Mouse (Mus musculus) CH12F3 (cell line): ENCODE measurements at regions not wholly inside any gene's neighbourhood (a gene's known extent, or its start where the extent isn't known, plus 50 kb on each side); places are given as distances from the start of the nearest gene placed in this dataset.

Experiments
- in situ Hi-C: fragments of 300-500 bp; cut with MboI; formaldehyde crosslinking; loops from 2 replicates; pipeline ENCODE4 v1.14.3; 2020; ENCODE audit warnings: low sequenced_read_pairs

DNA sequence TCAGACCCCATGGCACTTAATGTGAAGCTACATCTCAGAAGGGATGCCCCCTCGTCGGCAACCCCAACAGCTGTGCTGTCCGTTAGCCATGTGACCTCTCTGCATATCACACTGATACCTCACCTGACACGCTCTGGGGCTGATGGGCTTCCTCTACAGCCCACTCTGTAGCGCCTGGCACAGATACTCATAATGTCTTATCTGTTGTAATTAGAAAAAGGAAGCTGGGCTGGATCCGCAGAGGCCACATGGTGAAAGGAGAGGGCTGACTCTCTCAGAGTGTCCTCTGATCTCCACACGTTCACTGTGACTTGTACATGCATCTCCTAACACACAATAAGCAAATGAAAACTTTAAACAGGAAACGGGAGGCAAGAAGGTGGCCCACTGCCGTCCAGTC is 126.5 kb upstream of the Meis1 start:
- in situ Hi-C loops = no loop called here

- in situ Hi-C loops = no loop called here
Observed at GRCm38 (mm10) chr11:19145991-19146390, 127.2 kb upstream of the Meis1 start.

GRCm38 (mm10) chr11:19151026-19151425 is 132.2 kb upstream of the Meis1 start:
- in situ Hi-C loops = no loop called here

- in situ Hi-C loops = no loop called here
Observed at GRCm38 (mm10) chr11:19153714-19154113, 134.9 kb upstream of the Meis1 start.

DNA sequence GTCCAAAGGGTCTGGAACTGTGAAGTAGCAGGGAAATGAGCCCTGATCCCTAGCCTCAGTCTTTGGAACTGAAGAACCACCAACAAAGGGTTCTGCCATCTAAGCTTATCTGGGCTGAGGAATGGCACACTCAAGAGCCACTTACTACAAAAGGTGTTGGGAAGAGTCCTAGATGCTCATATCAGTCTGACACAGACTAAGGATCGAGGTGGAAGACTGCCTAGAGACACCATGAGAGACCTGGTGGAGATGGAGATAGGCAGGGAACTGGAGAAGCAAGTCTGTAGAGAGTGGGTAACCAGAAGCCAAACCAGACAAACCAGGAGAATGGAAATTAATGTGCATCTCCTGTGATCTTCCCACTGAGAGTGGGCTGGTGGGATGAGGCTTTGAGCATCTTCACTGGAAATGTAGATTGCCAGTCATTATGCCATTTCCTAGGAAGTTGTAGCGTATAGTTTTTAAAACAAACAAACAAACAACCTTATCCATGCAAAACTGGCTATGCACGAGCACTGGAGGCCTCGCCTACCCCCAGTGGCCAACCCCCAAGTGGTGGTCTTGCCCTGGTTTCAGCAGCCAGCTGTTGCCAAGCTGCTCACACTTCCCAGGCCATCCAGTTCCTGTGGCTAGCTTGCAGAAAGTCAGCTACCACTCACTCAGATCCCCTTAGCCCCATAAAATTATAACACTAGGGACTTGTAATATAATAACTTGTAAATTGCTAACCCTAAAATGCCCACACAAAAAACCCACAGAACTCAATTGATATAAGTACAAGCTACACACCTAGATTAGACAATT is 136.2 kb upstream of the Meis1 start:
- in situ Hi-C loops = no loop called here

DNA sequence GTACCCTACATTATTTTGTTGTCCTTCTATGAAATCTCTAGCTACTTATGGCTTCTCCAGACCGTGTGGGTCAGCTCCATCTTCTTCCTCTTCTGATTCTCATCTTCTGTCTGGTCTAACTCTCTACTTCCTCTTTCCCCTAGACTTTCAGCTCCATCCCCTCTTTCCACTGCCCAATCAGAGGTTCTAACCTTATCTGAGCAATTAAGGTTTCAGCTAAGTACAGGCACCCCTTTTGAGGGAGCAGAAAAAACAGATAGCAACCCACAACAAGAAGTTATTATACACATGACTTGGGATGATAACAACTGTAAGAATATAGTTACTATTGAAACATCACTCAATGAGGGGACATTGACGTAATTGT is 136.8 kb upstream of the Meis1 start:
- in situ Hi-C loops = no loop called here

DNA sequence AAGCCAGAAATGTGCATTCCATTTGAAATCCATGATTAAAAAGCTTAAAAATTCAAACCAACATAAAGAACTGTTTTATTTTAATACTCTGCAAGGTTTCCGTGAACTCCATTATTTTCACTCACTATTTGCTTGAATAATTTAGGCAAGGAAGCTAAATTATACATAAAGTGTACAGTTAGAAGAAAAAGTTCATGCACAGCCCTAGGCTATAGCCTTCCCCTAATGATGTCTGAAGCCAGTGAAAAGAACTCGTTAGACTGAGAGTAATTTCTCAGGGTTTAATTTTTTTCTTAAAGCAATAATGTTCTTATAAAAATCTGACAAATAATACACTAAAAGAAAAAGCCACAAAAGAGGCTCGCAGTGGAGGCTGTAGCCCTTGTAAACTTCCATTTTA is 141.4 kb upstream of the Meis1 start:
- in situ Hi-C loops = no loop called here

DNA sequence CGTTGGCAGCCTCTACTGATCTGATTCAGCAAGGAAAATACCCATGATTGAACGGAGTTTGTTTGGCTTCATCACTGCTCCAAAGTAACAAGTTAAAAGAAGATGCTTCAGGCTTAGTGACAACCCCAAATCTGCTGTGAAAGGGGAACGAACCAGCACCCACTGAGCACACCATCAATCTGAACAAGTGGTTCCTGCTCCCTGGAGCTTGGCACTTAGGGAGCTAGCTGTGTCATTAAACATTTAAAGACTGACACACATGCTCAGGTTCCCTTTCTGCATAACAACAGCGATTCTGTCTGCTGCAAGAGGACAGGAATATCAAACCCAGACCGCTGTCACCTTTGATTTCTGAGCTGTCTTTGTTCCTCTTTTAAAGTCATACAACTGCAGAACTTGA is 141.9 kb upstream of the Meis1 start:
- in situ Hi-C loops = no loop called here

DNA sequence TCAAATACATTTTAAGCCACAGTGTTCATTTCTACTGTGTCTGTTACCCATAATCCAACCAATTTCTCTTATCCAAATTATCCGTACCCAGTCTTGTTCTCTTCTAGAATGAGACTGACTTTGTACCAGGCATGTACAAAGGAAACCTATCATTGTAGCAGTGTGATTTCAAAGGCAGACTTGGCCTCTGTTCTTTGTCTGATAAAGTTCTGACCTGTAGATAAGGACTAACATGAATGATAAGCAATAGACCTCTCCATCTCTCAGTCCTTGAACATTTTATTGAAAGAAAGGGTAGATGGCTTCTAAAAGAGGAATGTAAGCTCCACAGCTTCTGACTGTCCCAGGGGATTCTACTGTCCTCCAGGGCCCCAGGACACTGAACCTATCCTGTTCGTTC is 152.2 kb upstream of the Meis1 start:
- in situ Hi-C loops = no loop called here

DNA sequence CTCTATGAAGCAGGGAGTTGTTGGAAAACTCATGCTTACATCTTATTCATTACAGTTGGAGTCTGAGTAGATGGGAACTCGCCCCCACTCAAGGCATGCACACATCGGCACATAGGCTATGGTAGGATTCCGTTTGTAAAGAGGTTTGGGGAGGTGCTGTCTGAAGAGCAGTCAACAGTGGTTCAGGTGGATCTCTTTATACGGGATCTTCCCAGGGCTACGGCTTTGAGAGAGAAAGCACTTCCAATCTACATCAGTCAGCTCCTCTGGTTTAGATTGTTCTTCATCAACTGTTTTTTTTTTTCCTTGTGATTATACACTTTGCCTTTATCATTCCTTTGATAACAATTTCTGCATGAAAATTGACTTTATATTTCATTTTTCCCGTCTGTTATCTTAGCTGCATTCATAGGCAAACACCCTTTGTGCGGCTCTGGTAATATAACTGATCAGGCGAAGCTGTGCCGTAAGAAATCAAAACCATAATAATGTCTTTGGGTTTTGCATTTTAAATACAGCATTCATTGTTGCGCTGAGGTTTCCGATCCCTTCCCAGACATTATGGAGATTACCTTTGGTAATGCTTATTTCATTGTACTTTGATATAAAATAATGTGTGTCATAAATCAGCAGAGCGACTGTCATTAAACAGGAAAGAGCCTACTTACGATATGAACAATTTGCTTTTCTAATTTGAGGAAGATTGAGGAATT is 155.7 kb upstream of the Meis1 start:
- in situ Hi-C loops = no loop called here

GRCm38 (mm10) chr11:19179290-19179689 is 160.5 kb upstream of the Meis1 start:
- in situ Hi-C loops = no loop called here

- in situ Hi-C loops = no loop called here
Observed at GRCm38 (mm10) chr11:19189778-19190177, 171.0 kb upstream of the Meis1 start.

DNA sequence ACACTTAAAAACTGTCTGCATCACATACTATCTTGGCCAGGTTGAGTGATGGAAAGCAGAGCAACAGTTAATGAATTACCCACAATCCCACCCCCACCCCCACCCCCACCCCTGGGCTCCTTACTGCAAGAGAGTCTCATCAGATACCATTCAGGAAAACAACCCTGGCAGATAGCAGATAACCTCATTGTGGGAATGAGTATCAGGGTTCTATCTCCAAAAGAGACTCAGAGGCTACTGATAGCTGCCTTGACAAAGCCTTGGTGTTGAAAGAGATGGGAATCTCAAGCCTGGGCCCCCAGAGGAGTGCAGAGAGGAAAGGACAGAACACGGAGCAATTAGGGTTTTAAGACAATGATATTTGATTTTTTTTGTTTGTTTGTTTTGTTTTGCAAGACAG is 175.7 kb upstream of the Meis1 start:
- in situ Hi-C loops = no loop called here

GRCm38 (mm10) chr11:19197790-19198189 is 179.0 kb upstream of the Meis1 start:
- in situ Hi-C loops = no loop called here

DNA sequence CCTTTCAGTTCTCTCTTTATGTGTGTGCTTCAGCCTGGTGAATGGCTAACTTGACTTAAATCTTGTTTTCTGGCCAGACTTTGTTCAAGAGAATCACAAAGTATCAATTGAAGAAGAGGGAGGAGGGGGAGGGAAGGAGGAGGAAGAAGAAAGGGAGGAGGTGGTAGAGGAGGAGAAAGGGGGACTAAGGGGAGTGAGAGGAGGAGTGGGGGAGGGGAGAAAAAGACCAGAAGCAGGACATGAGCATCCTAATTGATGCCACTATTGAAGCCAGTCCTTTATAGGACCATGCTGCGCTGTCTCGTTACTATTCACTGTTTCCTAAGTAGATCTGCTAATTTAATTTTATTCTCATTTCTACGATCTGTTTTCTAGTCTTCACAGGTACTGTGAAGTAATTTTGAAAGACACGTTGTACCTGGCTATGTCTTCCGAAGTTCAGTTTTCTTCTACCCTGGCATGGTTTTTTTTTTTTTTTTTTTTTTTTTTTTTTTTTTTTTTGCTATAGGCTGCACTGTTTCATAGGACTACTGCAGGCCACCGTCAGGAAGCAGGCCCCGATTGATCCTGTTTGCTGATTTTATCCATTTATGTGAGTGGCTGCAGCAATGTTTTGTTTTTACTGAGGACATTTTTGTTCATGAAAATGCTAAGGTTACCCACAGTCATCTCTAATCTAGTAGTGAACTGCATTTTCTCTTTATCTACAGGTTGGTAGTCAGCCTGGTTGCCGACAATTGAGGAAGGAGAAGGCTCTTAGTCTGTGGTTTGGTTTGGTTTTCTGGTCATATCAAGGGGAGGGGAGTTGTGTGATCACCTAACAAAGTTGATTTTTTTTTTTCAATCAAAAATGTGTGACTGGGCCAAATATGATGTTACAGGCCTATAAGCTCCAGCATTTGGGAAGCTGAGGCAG is 184.1 kb upstream of the Meis1 start:
- in situ Hi-C loops = no loop called here

- in situ Hi-C loops = no loop called here
Observed at GRCm38 (mm10) chr11:19203518-19203900, 184.7 kb upstream of the Meis1 start.

GRCm38 (mm10) chr11:19203968-19204367 is 185.2 kb upstream of the Meis1 start:
- in situ Hi-C loops = no loop called here

DNA sequence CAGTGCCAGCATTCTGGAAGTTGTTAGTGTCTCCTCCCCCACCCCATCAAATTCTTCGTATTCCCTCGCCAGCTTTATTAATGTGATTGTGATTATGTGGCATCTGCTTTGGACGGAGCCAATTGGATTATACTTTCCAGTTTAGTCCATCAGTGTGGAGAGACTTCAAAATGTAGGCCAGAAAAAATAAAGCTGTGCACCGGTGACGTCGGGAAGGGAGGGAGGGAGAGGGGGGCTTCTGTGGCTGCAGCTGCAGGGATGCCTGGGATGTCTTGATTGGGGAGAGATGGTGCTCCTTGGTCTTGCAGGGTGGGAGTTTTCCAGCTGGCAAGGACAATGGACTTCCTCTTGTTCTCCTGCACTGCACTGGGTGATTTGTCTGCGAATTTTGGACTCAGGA is 185.7 kb upstream of the Meis1 start:
- in situ Hi-C loops = no loop called here

DNA sequence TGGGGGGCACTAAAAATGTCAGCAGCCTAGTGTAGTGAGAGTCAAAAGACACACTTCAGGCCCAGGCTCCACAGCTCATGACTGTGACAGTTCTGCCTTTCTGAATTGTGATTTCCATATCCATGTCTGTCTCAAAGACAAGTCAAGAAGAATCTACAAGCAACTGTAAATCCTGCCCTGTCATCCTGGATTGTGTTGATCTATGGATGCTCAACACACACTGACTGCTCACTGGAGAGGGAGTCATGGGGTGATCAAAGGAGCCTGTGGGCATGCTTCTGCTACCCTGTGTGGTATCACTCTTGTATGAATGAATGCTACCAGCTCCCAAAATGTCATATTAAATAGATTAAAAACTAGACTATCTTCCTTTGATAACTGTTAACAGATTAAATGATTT is 186.4 kb upstream of the Meis1 start:
- in situ Hi-C loops = no loop called here

GRCm38 (mm10) chr11:19219476-19219875 is 200.7 kb upstream of the Meis1 start:
- in situ Hi-C loops = no loop called here

DNA sequence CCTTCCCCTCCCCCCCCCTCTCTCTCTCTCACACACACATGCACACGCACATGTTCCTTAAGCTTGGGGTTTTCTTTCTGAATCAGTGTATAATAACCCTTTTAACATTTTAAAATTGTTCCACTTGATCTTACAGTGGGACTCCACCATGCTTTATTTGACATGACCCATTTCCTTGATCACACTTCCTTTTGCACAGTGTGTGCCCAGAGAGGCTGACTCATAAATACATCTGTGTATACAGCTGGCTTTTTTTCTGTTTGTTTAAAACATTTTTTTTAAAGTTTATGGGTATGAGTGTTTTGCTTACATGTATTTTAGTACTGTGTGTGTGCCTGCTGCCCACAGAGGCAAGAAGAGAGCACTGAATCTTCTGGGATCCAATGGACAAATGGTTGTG is 202.7 kb upstream of the Meis1 start:
- in situ Hi-C loops = no loop called here

DNA sequence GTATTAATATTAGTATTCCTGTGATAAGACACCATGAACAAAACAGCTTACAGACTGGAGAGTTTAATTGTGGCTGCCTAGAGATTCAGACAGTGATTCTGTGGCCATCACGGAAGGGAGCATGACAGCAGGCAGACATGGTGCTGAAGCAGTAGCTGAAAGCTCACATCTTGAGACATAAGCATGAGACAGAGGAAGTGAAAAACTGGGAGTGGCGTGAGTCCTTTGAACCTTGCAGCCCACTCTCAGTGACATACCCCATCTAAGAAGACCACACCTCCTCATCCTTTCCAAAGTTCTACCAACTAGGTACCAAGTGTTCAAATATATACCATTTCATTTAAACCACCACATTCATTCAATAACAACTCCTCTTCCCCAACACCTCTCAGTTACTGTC is 208.0 kb upstream of the Meis1 start:
- in situ Hi-C loops = no loop called here
